Comparison of ENCODE assay signal across 7 mouse cellular contexts in the genomic region with DNA sequence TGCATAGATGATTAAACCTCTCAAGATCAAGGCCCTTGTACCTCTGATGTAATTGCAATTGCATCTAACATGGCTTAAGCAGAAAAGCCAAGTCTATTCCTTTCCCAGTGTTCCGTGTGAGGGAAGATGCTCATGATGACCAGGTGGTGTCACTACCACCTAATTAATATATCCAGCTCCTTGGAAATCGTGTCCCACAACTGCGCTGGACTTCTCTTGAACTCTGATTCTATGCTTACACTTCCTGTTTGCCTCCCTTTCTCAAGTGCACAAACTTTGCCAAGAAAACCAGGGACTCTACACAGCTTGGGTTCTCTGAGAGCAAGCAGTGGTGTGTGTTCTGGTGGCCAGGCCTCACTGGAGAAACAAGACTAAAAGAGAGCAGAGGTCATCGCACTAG. TPM values are rescaled to one million over a fixed set of nuclear protein-coding genes. Genes with fewer than 3 reads are reported as not detected.
DNase-seq lines count a peak whose midpoint lies in the region.

No protein-coding gene starts in this region.

- peak; percentile 22 for DNase-seq in left cerebral cortex, adult 11 months (ENCODE audit: low spot score)
- DNase-seq in left cerebral cortex, postnatal 36 days (ENCODE audit: low spot score in 2 of 2), result no peak
- peak; percentile 50 for DNase-seq in R1 (ENCODE audit: low read depth, low spot score)
- DNase-seq in embryo, embryonic 10 days (ENCODE audit: low spot score), result peak; percentile 61
- DNase-seq in kidney, postnatal 14 days, result peak; percentile 55
- DNase-seq in testis, postnatal 14 days (ENCODE audit: low spot score), result peak; percentile 10
- no peak for DNase-seq in urinary bladder, adult 2 months (ENCODE audit: low spot score)

- intact Hi-C loops in left cerebral cortex, postnatal 36 days (cut with DNase I), result loop anchor here (2.0 to 5.0 kb wide), 3 partner anchors 105 to 578 kb away; partner anchors contain the start of gene Plpp6

RNA-seq across cellular contexts. Expression of gene Slc1a1, which starts 58.0 kb away (rescaled TPM):
- total RNA-seq in left cerebral cortex, postnatal 36 days (2021), result 100 to 1,000 TPM; 104 to 120 TPM
- 2.8 and 4.0 TPM in 2 replicates for polyA plus RNA-seq in urinary bladder, adult 2 months (2012; rRNA removed)

Comparison
In these comparisons a context has a peak if more than half of its experiments do, and no peak if none do; other contexts are left out.
1. DNase-seq: peak in left cerebral cortex, adult 11 months (single experiment), R1 (single experiment), embryo, embryonic 10 days (single experiment), kidney, postnatal 14 days (single experiment) and testis, postnatal 14 days (single experiment); none in left cerebral cortex, postnatal 36 days (0 of 2) and urinary bladder, adult 2 months (single experiment).